Mouse (Mus musculus) ES-E14 (cell line): ENCODE data around the gene Zrsr1. TPM values are rescaled to one million over a fixed set of nuclear protein-coding genes. Genes with fewer than 3 reads are reported as not detected.

ENCODE experiments used
- DNase-seq: peaks from one replicate; pipeline ENCODE4 v3.0.0-alpha.2; 2013; ENCODE audit warnings: low read depth, low spot score
- H3K27ac ChIP-seq: 2 replicates; pipeline ENCODE4 v1.5.1; 2012; ENCODE audit warnings: low read depth, mild to moderate bottlenecking, low read length, moderate library complexity, mixed read lengths; ENCODE audit not compliant: poor library complexity, insufficient read depth, severe bottlenecking
- H3K36me3 ChIP-seq: 2 replicates; pipeline ENCODE4 v1.6.1; 2012; ENCODE audit warnings: mild to moderate bottlenecking, low read length, moderate library complexity, mixed read lengths; ENCODE audit not compliant: control insufficient read depth, poor library complexity, insufficient read depth, severe bottlenecking
- H3K4me1 ChIP-seq, 2 experiments: fragments of 150-350 bp in 1 of 2; sonication (generic) in 1 of 2; 2 replicates each; pipeline ENCODE4 v1.6.1; 2012; ENCODE audit warnings: low read length in 2 of 2, mild to moderate bottlenecking in 1 of 2, mixed read lengths in 1 of 2; ENCODE audit not compliant: control insufficient read depth in 2 of 2, insufficient read depth in 2 of 2, poor library complexity in 1 of 2
- H3K4me3 ChIP-seq, 2 experiments: fragments of 150-350 bp in 1 of 2; sonication (generic) in 1 of 2; 2 replicates each; pipeline ENCODE4 v1.5.1; 2012; ENCODE audit warnings: low read length in 2 of 2, low read depth in 1 of 2, mild to moderate bottlenecking in 1 of 2, mixed read lengths in 1 of 2; ENCODE audit not compliant: insufficient read depth in 1 of 2, poor library complexity in 1 of 2, severe bottlenecking in 1 of 2
- H3K9ac ChIP-seq: 2 replicates; pipeline ENCODE4 v1.6.1; 2012; ENCODE audit warnings: low read depth, mild to moderate bottlenecking, low read length, mixed read lengths; ENCODE audit not compliant: poor library complexity, insufficient read depth, severe bottlenecking
- H3K9me3 ChIP-seq: fragments of 150-350 bp; sonication (generic); 2 replicates; pipeline ENCODE4 v1.6.1; 2012; ENCODE audit warnings: low read depth, mild to moderate bottlenecking, low read length; ENCODE audit not compliant: control insufficient read depth, insufficient read depth
- CHD2 ChIP-seq: IDR thresholded peaks from 2 replicates; pipeline ENCODE4 v1.6.1; 2014; ENCODE audit warnings: mild to moderate bottlenecking, low read depth, low read length, inconsistent platforms
- HCFC1 ChIP-seq: IDR thresholded peaks from 2 replicates; pipeline ENCODE4 v1.6.1; 2012; ENCODE audit warnings: low read length, inconsistent platforms, borderline replicate concordance; ENCODE audit not compliant: insufficient read depth
- MAFK ChIP-seq: IDR thresholded peaks from 2 replicates; pipeline ENCODE4 v1.6.1; 2014; ENCODE audit warnings: mild to moderate bottlenecking, low read depth, low read length, inconsistent platforms; ENCODE audit not compliant: insufficient read depth
- ZC3H11A ChIP-seq: IDR thresholded peaks from 2 replicates; pipeline ENCODE4 v1.6.1; 2012; ENCODE audit warnings: low read depth, mild to moderate bottlenecking, inconsistent platforms, low read length, borderline replicate concordance
- ZNF384 ChIP-seq: IDR thresholded peaks from 2 replicates; pipeline ENCODE4 v1.6.1; 2012; ENCODE audit warnings: low read depth, low read length, inconsistent platforms
- in situ Hi-C, 2 experiments: fragments of 600-800 bp; cut with MboI; formaldehyde crosslinking; loops; one replicate each; pipeline ENCODE4 v1.15.1; 2025; ENCODE audit warnings: low sequenced_read_pairs in 2 of 2, inconsistent platforms in 1 of 2; ENCODE audit not compliant: unreplicated experiment in 2 of 2
- total RNA-seq: library from RNA; depleted of rRNA; stranded (reverse); fragments of 300-350 nt; gene quantifications from 2 replicates; pipeline ENCODE4 v1.2.3, GENCODE M21; 2012; rRNA removed

Gene Zrsr1
- 6.4 and 18.0 TPM in 2 replicates for total RNA-seq

GRCm38 (mm10) chr11:22971835-22972709 is at the start of gene Zrsr1:
Gene Zrsr1 (plus strand): TSS chr11:22972005.
- in situ Hi-C loops, result no loop called here
- TF ChIP-seq ZNF384 (no peak), HCFC1 (no peak), CHD2 (no peak), ZC3H11A (no peak), MAFK (no peak)

GRCm38 (mm10) chr11:22922546-22922945 is 49.3 kb upstream of the Zrsr1 start:
- Histone ChIP-seq H3K4me3 (no peak overlapping the region), H3K36me3 (no peaks in the 10 kb centered on the region), H3K4me1 (peaks cover 0 to 2% of the 10 kb centered on the region in 2 experiments; a peak in 1 of 4 replicates), H3K27ac (no peak overlapping the region), H3K9me3 (no peaks in the 10 kb centered on the region), H3K9ac (no peak overlapping the region)
- no peak for TF ChIP-seq CHD2
- no peak for TF ChIP-seq ZC3H11A
- TF ChIP-seq HCFC1, result no peak
- TF ChIP-seq ZNF384, result no peak
- TF ChIP-seq MAFK, result no peak
- DNase-seq, result no peak
- in situ Hi-C loops, result no loop called here

More at GRCm38 (mm10) chr11:22971835-22972709, at the start of gene Zrsr1:
- peak within 1 kb of the TSS; percentile 91 for H3K27ac ChIP-seq
- H3K36me3 ChIP-seq, result peaks cover 10% of the 10 kb centered on the region; the same call in 1 of the 2 replicates
- H3K9ac ChIP-seq, result peak within 1 kb of the TSS; percentile 80
- H3K4me1 ChIP-seq, result no peaks in the 10 kb centered on the region
- H3K4me3 ChIP-seq, result peak within 1 kb of the TSS; percentile 76 to 80
- peak; percentile 58 for DNase-seq
- H3K9me3 ChIP-seq, result no peaks in the 10 kb centered on the region; the same call in 1 of the 2 replicates

DNA sequence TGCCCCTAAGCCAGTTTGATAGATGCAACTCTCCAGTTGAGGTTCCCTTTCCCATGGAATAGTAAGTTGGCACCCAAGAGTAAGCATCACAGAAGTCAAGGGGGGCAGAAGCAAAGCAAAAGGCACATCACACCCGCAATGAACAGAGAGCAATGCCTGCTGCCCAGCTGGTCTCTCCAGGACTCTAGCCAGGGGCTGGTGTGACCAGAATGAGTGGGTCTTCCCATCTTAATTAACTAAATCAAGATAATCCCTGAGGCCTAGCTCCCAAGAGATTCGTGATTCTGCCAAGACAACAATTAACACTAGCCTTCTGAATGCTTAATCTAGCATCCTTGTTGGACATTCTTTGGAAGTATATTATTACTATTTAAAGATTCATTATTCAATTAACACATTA is 48.2 kb upstream of the Zrsr1 start:
- no peak overlapping the region for H3K4me3 ChIP-seq
- no peaks in the 10 kb centered on the region for H3K36me3 ChIP-seq
- no peak for DNase-seq
- in situ Hi-C loops, result no loop called here
- no peak overlapping the region for H3K27ac ChIP-seq
- H3K9ac ChIP-seq, result no peak overlapping the region
- H3K9me3 ChIP-seq, result no peaks in the 10 kb centered on the region
- TF ChIP-seq CHD2 (no peak), ZNF384 (no peak), HCFC1 (no peak), ZC3H11A (no peak), MAFK (no peak)
- peaks cover 0 to 3% of the 10 kb centered on the region in 2 experiments; a peak in 1 of 4 replicates for H3K4me1 ChIP-seq

GRCm38 (mm10) chr11:22928586-22929169 is 43.1 kb upstream of the Zrsr1 start:
- DNase-seq, result no peak
- H3K9ac ChIP-seq, result no peak overlapping the region
- no peak for TF ChIP-seq ZNF384
- no peak for TF ChIP-seq CHD2
- no peak for TF ChIP-seq MAFK
- TF ChIP-seq HCFC1, result no peak
- no peak for TF ChIP-seq ZC3H11A
- no peaks in the 10 kb centered on the region for H3K9me3 ChIP-seq
- H3K36me3 ChIP-seq, result no peaks in the 10 kb centered on the region
- peaks cover 0 to 6% of the 10 kb centered on the region in 2 experiments; a peak in 1 of 4 replicates for H3K4me1 ChIP-seq
- in situ Hi-C loops, result no loop called here
- no peak overlapping the region for H3K27ac ChIP-seq
- no peak overlapping the region for H3K4me3 ChIP-seq
